Mouse (Mus musculus) brown adipose tissue, adult 24 weeks (tissue): ENCODE measurements at regions not wholly inside any gene's neighbourhood (a gene's known extent, or its start where the extent isn't known, plus 50 kb on each side); places are given as distances from the start of the nearest gene placed in this dataset.

ENCODE experiments used
- H3K27ac ChIP-seq: fragments of 200-500 bp; replicated peaks from 2 replicates; pipeline ENCODE4 v1.5.1; 2012; ENCODE audit warnings: low read depth, mild to moderate bottlenecking, low read length
- H3K4me1 ChIP-seq: fragments of 200-500 bp; 2 replicates; pipeline ENCODE4 v1.6.1; 2012; ENCODE audit warnings: low read length, mixed read lengths; ENCODE audit not compliant: control insufficient read depth, insufficient read depth, insufficient read length
- H3K4me3 ChIP-seq: fragments of 200-500 bp; 2 replicates; pipeline ENCODE4 v1.5.1; 2012; ENCODE audit warnings: low read depth, mild to moderate bottlenecking, low read length, moderate library complexity; ENCODE audit not compliant: insufficient read depth

DNA sequence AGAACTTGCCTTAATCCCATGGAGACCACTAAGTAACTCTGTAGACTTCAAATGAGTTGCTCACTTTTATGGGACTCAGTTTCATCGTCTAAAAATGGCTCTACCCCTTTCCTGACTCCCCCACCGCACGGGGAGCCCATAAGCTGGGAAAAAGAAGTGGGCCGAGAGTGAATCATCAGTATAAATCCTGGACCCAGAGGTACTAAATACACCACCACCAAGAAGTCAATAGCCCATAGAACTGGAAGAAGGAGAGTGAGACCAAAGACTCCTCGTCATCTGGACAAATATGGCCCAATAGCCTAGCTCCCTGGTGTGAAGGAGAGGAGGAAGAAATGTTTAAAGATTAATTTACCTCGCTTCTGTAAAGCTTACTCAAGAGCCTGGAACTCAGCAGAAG, 51.6 kb upstream of the Vstm2b start:
- no peaks in the 10 kb centered on the region for H3K4me1 ChIP-seq
- H3K4me3 ChIP-seq, result no peak overlapping the region
- no peak overlapping the region for H3K27ac ChIP-seq
